Mouse (Mus musculus): ENCODE measurements around the gene Zfp524. TPM values are rescaled to one million over a fixed set of nuclear protein-coding genes. Genes with fewer than 3 reads are reported as not detected.

Gene Zfp524
- polyA plus RNA-seq, 1 experiment: 54.6 TPM

- Histone ChIP-seq H3K36me3 (ENCODE audit: control insufficient read depth, insufficient read depth, low read length) (no peaks in the 10 kb centered on the region), H3K27ac (ENCODE audit: control insufficient read depth, insufficient read depth, low read length) (no peak overlapping the region), H3K4me1 (replicated peaks; ENCODE audit: control insufficient read depth, insufficient read depth, low read length) (peaks cover 24% of the 10 kb centered on the region), H3K27me3 (ENCODE audit: control insufficient read depth, insufficient read depth, low read length) (peaks cover 43% of the 10 kb centered on the region), H3K4me3 (ENCODE audit: control insufficient read depth, insufficient read depth, low read length) (no peak overlapping the region)
- DNase-seq: no peak
- no peak for TF ChIP-seq POLR2A (IDR thresholded peaks at IDR 0.05; ENCODE audit: control insufficient read depth, extremely low read depth, insufficient read depth, low read length, poor library complexity)
- WGBS: 9% methylated on average over 12 of the region's 12 CpGs
Measured at GRCm38 (mm10) chr7:5052438-5052837, 38.2 kb downstream of the Zfp524 start.

- H3K4me1 ChIP-seq (replicated peaks; ENCODE audit: control insufficient read depth, insufficient read depth, low read length): peaks cover 24% of the 10 kb centered on the region
Measured at GRCm38 (mm10) chr7:5052931-5053343, 38.7 kb downstream of the Zfp524 start.

DNA sequence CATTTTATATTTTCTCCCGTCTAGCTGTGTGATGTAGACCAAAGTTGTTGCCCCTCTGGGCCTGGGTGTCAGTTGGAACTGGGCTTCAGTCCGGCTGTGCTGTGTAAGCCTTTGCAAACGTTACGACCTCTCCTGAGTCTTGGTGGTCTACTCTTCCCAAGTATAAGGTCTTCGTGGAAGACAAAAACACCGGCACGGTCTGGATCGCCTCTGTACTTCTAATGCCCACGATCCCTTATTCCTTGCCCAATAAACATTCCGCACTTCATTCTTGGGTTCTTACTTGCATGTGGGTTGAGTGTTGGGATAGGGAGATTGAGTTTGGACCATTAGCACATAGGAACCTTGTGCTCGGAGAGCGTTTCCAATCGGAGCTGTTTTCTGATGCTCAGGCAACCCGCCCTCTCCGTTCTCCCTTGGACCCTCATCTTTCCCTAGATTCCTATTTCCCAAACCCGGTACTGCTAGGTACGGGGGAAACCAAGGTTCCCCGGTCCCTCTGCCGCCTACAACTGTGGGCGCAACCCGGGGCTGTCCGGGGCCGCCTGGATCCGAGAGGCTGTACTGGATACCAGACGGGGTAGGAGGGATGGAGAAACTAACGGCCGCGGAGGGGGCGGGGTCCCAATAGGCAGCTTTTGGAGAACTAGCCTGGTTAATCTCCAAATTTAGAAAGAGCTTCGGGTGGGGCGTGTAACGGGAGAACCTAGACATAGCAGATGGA lies 39.4 kb downstream of the Zfp524 start:
- TF ChIP-seq POLR2A (IDR thresholded peaks at IDR 0.05; ENCODE audit: control insufficient read depth, extremely low read depth, insufficient read depth, low read length, poor library complexity): no peak
- no peak for TF ChIP-seq CTCF (IDR thresholded peaks at IDR 0.05; ENCODE audit: borderline replicate concordance, control insufficient read depth, extremely low read depth, insufficient read depth, low read length, poor library complexity)
- no peak for DNase-seq
- Histone ChIP-seq H3K27me3 (ENCODE audit: control insufficient read depth, insufficient read depth, low read length) (peaks cover 43% of the 10 kb centered on the region), H3K27ac (ENCODE audit: control insufficient read depth, insufficient read depth, low read length) (no peak overlapping the region), H3K4me1 (replicated peaks; ENCODE audit: control insufficient read depth, insufficient read depth, low read length) (peaks cover 24% of the 10 kb centered on the region), H3K36me3 (ENCODE audit: control insufficient read depth, insufficient read depth, low read length) (no peaks in the 10 kb centered on the region), H3K4me3 (ENCODE audit: control insufficient read depth, insufficient read depth, low read length) (no peak overlapping the region)
- 28% methylated on average over 32 of the region's 32 CpGs for WGBS

More at GRCm38 (mm10) chr7:5052931-5053343, 38.7 kb downstream of the Zfp524 start:
- 6% methylated on average over 45 of the region's 45 CpGs for WGBS
- Histone ChIP-seq H3K4me3 (ENCODE audit: control insufficient read depth, insufficient read depth, low read length) (no peak overlapping the region), H3K27me3 (ENCODE audit: control insufficient read depth, insufficient read depth, low read length) (peaks cover 43% of the 10 kb centered on the region), H3K36me3 (ENCODE audit: control insufficient read depth, insufficient read depth, low read length) (no peaks in the 10 kb centered on the region), H3K27ac (ENCODE audit: control insufficient read depth, insufficient read depth, low read length) (no peak overlapping the region)
- DNase-seq: no peak
- no peak for TF ChIP-seq POLR2A (IDR thresholded peaks at IDR 0.05; ENCODE audit: control insufficient read depth, extremely low read depth, insufficient read depth, low read length, poor library complexity)
- TF ChIP-seq CTCF (IDR thresholded peaks at IDR 0.05; ENCODE audit: borderline replicate concordance, control insufficient read depth, extremely low read depth, insufficient read depth, low read length, poor library complexity): no peak

GRCm38 (mm10) chr7:5056651-5057263 lies 42.5 kb downstream of the Zfp524 start:
- peaks cover 37% of the 10 kb centered on the region for H3K27me3 ChIP-seq (ENCODE audit: control insufficient read depth, insufficient read depth, low read length)
- no peaks in the 10 kb centered on the region for H3K36me3 ChIP-seq (ENCODE audit: control insufficient read depth, insufficient read depth, low read length)
- no peak overlapping the region for H3K4me3 ChIP-seq (ENCODE audit: control insufficient read depth, insufficient read depth, low read length)
- TF ChIP-seq CTCF (IDR thresholded peaks at IDR 0.05; ENCODE audit: borderline replicate concordance, control insufficient read depth, extremely low read depth, insufficient read depth, low read length, poor library complexity): no peak
- TF ChIP-seq POLR2A (IDR thresholded peaks at IDR 0.05; ENCODE audit: control insufficient read depth, extremely low read depth, insufficient read depth, low read length, poor library complexity): no peak
- WGBS: 10% methylated on average over 55 of the region's 55 CpGs
- no peak for DNase-seq
- no peak overlapping the region for H3K27ac ChIP-seq (ENCODE audit: control insufficient read depth, insufficient read depth, low read length)
- peaks cover 29% of the 10 kb centered on the region for H3K4me1 ChIP-seq (replicated peaks; ENCODE audit: control insufficient read depth, insufficient read depth, low read length)

- 58% methylated on average over 8 of the region's 8 CpGs for WGBS
Measured at GRCm38 (mm10) chr7:5057381-5057780, 43.2 kb downstream of the Zfp524 start.

DNA sequence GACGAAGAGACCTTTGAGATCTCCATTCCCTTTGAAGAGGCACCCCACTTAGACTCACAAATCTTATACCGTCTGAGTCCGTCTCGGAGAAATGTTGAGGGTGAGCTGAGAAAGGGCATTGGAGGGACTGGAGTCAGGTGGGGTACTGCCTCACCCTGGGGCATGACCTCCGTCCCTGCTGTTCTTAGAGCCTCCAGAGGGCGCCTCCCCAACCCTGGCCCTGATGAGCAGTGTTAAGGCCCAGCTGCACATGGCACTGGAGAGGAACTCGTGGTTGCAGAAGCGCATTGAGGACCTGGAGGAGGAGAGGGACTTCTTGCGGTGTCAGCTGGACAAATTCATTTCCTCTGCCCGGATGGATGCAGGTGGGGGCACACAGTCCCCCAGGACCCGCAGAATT lies 43.6 kb downstream of the Zfp524 start:
- Histone ChIP-seq H3K4me3 (ENCODE audit: control insufficient read depth, insufficient read depth, low read length) (no peak overlapping the region), H3K27ac (ENCODE audit: control insufficient read depth, insufficient read depth, low read length) (no peak overlapping the region), H3K4me1 (replicated peaks; ENCODE audit: control insufficient read depth, insufficient read depth, low read length) (peaks cover 23% of the 10 kb centered on the region), H3K36me3 (ENCODE audit: control insufficient read depth, insufficient read depth, low read length) (no peaks in the 10 kb centered on the region), H3K27me3 (ENCODE audit: control insufficient read depth, insufficient read depth, low read length) (peaks cover 26% of the 10 kb centered on the region)
- TF ChIP-seq CTCF (IDR thresholded peaks at IDR 0.05; ENCODE audit: borderline replicate concordance, control insufficient read depth, extremely low read depth, insufficient read depth, low read length, poor library complexity): 0 out of 2 replicates have a peak, but pooled peaks have one; percentile 45
- TF ChIP-seq POLR2A (IDR thresholded peaks at IDR 0.05; ENCODE audit: control insufficient read depth, extremely low read depth, insufficient read depth, low read length, poor library complexity): no peak
- WGBS: 35% methylated on average over 11 of the region's 11 CpGs
- no peak for DNase-seq

More at GRCm38 (mm10) chr7:5057381-5057780, 43.2 kb downstream of the Zfp524 start:
- Histone ChIP-seq H3K27me3 (ENCODE audit: control insufficient read depth, insufficient read depth, low read length) (peaks cover 30% of the 10 kb centered on the region), H3K36me3 (ENCODE audit: control insufficient read depth, insufficient read depth, low read length) (no peaks in the 10 kb centered on the region), H3K4me3 (ENCODE audit: control insufficient read depth, insufficient read depth, low read length) (no peak overlapping the region), H3K4me1 (replicated peaks; ENCODE audit: control insufficient read depth, insufficient read depth, low read length) (peaks cover 25% of the 10 kb centered on the region), H3K27ac (ENCODE audit: control insufficient read depth, insufficient read depth, low read length) (no peak overlapping the region)
- DNase-seq: no peak
- TF ChIP-seq CTCF (IDR thresholded peaks at IDR 0.05; ENCODE audit: borderline replicate concordance, control insufficient read depth, extremely low read depth, insufficient read depth, low read length, poor library complexity) (no peak), POLR2A (IDR thresholded peaks at IDR 0.05; ENCODE audit: control insufficient read depth, extremely low read depth, insufficient read depth, low read length, poor library complexity) (no peak)
